Mouse (Mus musculus) heart, embryonic 11.5 days (tissue): Measurements from ENCODE around the gene Mthfd1. TPM values are rescaled to one million over a fixed set of nuclear protein-coding genes. Genes with fewer than 3 reads are reported as not detected.

Experiments
- ATAC-seq: fragments of 200-750 bp; cut with Nextera tagmentation; replicated peaks from 2 replicates; pipeline ENCODE4 v1.8.0; 2017; ENCODE audit warnings: moderate library complexity; ENCODE audit not compliant: insufficient number of reproducible peaks, low FRiP score, low TSS enrichment
- H3K27ac ChIP-seq: fragments of 300-500 bp; sonication (generic); 2 replicates; pipeline ENCODE4 v1.5.1; 2014; ENCODE audit warnings: mild to moderate bottlenecking, low read depth, low read length
- H3K27me3 ChIP-seq: fragments of 300-500 bp; sonication (generic); 2 replicates; pipeline ENCODE4 v1.6.1; 2014; ENCODE audit warnings: mild to moderate bottlenecking, low read length, mixed read lengths; ENCODE audit not compliant: control insufficient read depth, insufficient read depth
- H3K36me3 ChIP-seq: fragments of 300-500 bp; sonication (generic); 2 replicates; pipeline ENCODE4 v1.6.1; 2014; ENCODE audit warnings: mild to moderate bottlenecking, low read length, moderate library complexity, mixed read lengths; ENCODE audit not compliant: control insufficient read depth, insufficient read depth
- H3K4me1 ChIP-seq: fragments of 300-500 bp; sonication (generic); 2 replicates; pipeline ENCODE4 v1.6.1; 2014; ENCODE audit warnings: low read length; ENCODE audit not compliant: control insufficient read depth, insufficient read depth
- H3K4me2 ChIP-seq: fragments of 300-500 bp; sonication (generic); 2 replicates; pipeline ENCODE4 v1.6.1; 2014; ENCODE audit warnings: mild to moderate bottlenecking, moderate library complexity
- H3K4me3 ChIP-seq: fragments of 300-500 bp; sonication (generic); 2 replicates; pipeline ENCODE4 v1.5.1; 2014; ENCODE audit warnings: low read depth, low read length
- H3K9ac ChIP-seq: fragments of 300-500 bp; sonication (generic); 2 replicates; pipeline ENCODE4 v1.6.1; 2014; ENCODE audit warnings: mild to moderate bottlenecking, low read depth, low read length, moderate library complexity
- H3K9me3 ChIP-seq: fragments of 300-500 bp; sonication (generic); replicated peaks from 2 replicates; pipeline ENCODE4 v1.6.1; 2016; ENCODE audit warnings: low read length; ENCODE audit not compliant: control insufficient read depth
- WGBS: fragments of 180-500 bp; shearing (Covaris S2); extraction: QIAGEN DNeasy Blood & Tissue Kit; methylation state at CpG from one replicate; pipeline ENCODE4 v1.1.7; 2014; ENCODE audit not compliant: insufficient replicate concordance; 5-methylcytosine and 5-hydroxymethylcytosine counted together
- polyA plus RNA-seq: library from polyadenylated mRNA; unstranded; fragments of >200 nt; fragmentation: Nextera tagmentation; extraction: Ambion mirVana; gene quantifications from 2 replicates; pipeline ENCODE4 v1.2.1, GENCODE M21; 2014

Gene Mthfd1
- polyA plus RNA-seq, 1 experiment from 2014 or later, result 44.5 TPM

- no peak overlapping the region for H3K9ac ChIP-seq
- WGBS, result 81% methylated on average over 9 of the region's 9 CpGs
- ATAC-seq, result no peak
- H3K9me3 ChIP-seq, result no peaks in the 10 kb centered on the region
- no peaks in the 10 kb centered on the region for H3K27me3 ChIP-seq
- H3K36me3 ChIP-seq, result peaks cover 11% of the 10 kb centered on the region
- no peak overlapping the region for H3K27ac ChIP-seq
- no peak overlapping the region for H3K4me3 ChIP-seq
- peaks cover 7% of the 10 kb centered on the region for H3K4me1 ChIP-seq
- H3K4me2 ChIP-seq, result no peak overlapping the region
Measured at GRCm38 (mm10) chr12:76299361-76299906, 44.3 kb downstream of the Mthfd1 start.

GRCm38 (mm10) chr12:76300367-76300766 lies 45.3 kb downstream of the Mthfd1 start:
- no peaks in the 10 kb centered on the region for H3K27me3 ChIP-seq
- no peak overlapping the region for H3K27ac ChIP-seq
- no peak overlapping the region for H3K4me3 ChIP-seq
- no peak overlapping the region for H3K9ac ChIP-seq
- no peak for ATAC-seq
- H3K36me3 ChIP-seq, result peaks cover 11% of the 10 kb centered on the region
- WGBS, result 90% methylated on average over 10 of the region's 10 CpGs
- peaks cover 7% of the 10 kb centered on the region for H3K4me1 ChIP-seq
- no peak overlapping the region for H3K4me2 ChIP-seq
- no peaks in the 10 kb centered on the region for H3K9me3 ChIP-seq

- Histone ChIP-seq H3K27me3 (no peaks in the 10 kb centered on the region), H3K4me1 (peaks cover 23% of the 10 kb centered on the region), H3K27ac (no peak overlapping the region), H3K4me2 (no peak overlapping the region), H3K9ac (no peak overlapping the region), H3K4me3 (no peak overlapping the region), H3K9me3 (no peaks in the 10 kb centered on the region), H3K36me3 (peaks cover 14% of the 10 kb centered on the region; the same call in 1 of the 2 replicates)
- WGBS, result 89% methylated on average over 11 of the region's 11 CpGs
- ATAC-seq, result no peak
Measured at GRCm38 (mm10) chr12:76303474-76303873, 48.4 kb downstream of the Mthfd1 start.

- no peak overlapping the region for H3K27ac ChIP-seq
- H3K4me1 ChIP-seq, result peaks cover 18% of the 10 kb centered on the region
- H3K27me3 ChIP-seq, result no peaks in the 10 kb centered on the region
- H3K4me3 ChIP-seq, result no peak overlapping the region
- ATAC-seq, result no peak
- H3K36me3 ChIP-seq, result peaks cover 13% of the 10 kb centered on the region; the same call in 1 of the 2 replicates
- 63% methylated on average over 4 of the region's 4 CpGs for WGBS
- H3K9ac ChIP-seq, result no peak overlapping the region
- H3K4me2 ChIP-seq, result no peak overlapping the region
- H3K9me3 ChIP-seq, result no peaks in the 10 kb centered on the region
Measured at GRCm38 (mm10) chr12:76304199-76304598, 49.1 kb downstream of the Mthfd1 start.

GRCm38 (mm10) chr12:76305107-76305506 lies 50.0 kb downstream of the Mthfd1 start:
- H3K4me1 ChIP-seq, result peaks cover 18% of the 10 kb centered on the region
- no peaks in the 10 kb centered on the region for H3K27me3 ChIP-seq
- H3K9ac ChIP-seq, result no peak overlapping the region
- H3K4me3 ChIP-seq, result no peak overlapping the region
- H3K36me3 ChIP-seq, result peaks cover 13% of the 10 kb centered on the region; the same call in 1 of the 2 replicates
- no peak for ATAC-seq
- H3K27ac ChIP-seq, result no peak overlapping the region
- no peaks in the 10 kb centered on the region for H3K9me3 ChIP-seq
- 89% methylated on average over 8 of the region's 8 CpGs for WGBS
- no peak overlapping the region for H3K4me2 ChIP-seq

GRCm38 (mm10) chr12:76306852-76307561 lies 51.9 kb downstream of the Mthfd1 start:
- peaks cover 14% of the 10 kb centered on the region; the same call in 1 of the 2 replicates for H3K36me3 ChIP-seq

GRCm38 (mm10) chr12:76307964-76308363 lies 52.9 kb downstream of the Mthfd1 start:
- no peak overlapping the region for H3K4me2 ChIP-seq
- H3K9me3 ChIP-seq, result no peaks in the 10 kb centered on the region
- H3K27ac ChIP-seq, result peak overlapping the region; percentile 36
- no peak overlapping the region for H3K4me3 ChIP-seq
- H3K27me3 ChIP-seq, result no peaks in the 10 kb centered on the region
- ATAC-seq, result no peak; the same call in 1 of the 2 replicates
- peaks cover 36% of the 10 kb centered on the region for H3K4me1 ChIP-seq
- 21% methylated on average over 9 of the region's 9 CpGs for WGBS
- H3K36me3 ChIP-seq, result peaks cover 15% of the 10 kb centered on the region; the same call in 1 of the 2 replicates
- peak overlapping the region; percentile 29; the same call in 1 of the 2 replicates for H3K9ac ChIP-seq

More at GRCm38 (mm10) chr12:76306852-76307561, 51.9 kb downstream of the Mthfd1 start:
- Histone ChIP-seq H3K4me2 (no peak overlapping the region), H3K27me3 (no peaks in the 10 kb centered on the region), H3K4me1 (peaks cover 35% of the 10 kb centered on the region), H3K9ac (no peak overlapping the region; the same call in 1 of the 2 replicates), H3K27ac (peak overlapping the region; percentile 36; the same call in 1 of the 2 replicates), H3K4me3 (no peak overlapping the region), H3K9me3 (no peaks in the 10 kb centered on the region)
- ATAC-seq, result no peak
- WGBS, result 77% methylated on average over 9 of the region's 9 CpGs

- Histone ChIP-seq H3K4me1 (peaks cover 36% of the 10 kb centered on the region), H3K4me2 (no peak overlapping the region), H3K4me3 (no peak overlapping the region), H3K27me3 (no peaks in the 10 kb centered on the region), H3K9me3 (no peaks in the 10 kb centered on the region), H3K27ac (peak overlapping the region; percentile 36), H3K9ac (no peak overlapping the region), H3K36me3 (peaks cover 15% of the 10 kb centered on the region; the same call in 1 of the 2 replicates)
- WGBS, result 77% methylated on average over 5 of the region's 5 CpGs
- no peak for ATAC-seq
Measured at GRCm38 (mm10) chr12:76308436-76308835, 53.3 kb downstream of the Mthfd1 start.
